Mouse (Mus musculus): Measurements from ENCODE around the gene Tgfb3. TPM values are rescaled to one million over a fixed set of nuclear protein-coding genes. Genes with fewer than 3 reads are reported as not detected.

Tgfb3 gene
- polyA plus RNA-seq, 2 experiments, result 1.2 to 1.3 TPM

GRCm38 (mm10) chr12:86077736-86078135 is 1.1 kb downstream of the Tgfb3 start:
- peaks cover 27% of the 10 kb centered on the region for H3K27me3 ChIP-seq (ENCODE audit: control insufficient read depth, insufficient read depth, low read length)
- H3K36me3 ChIP-seq (replicated peaks; ENCODE audit: control insufficient read depth, insufficient read depth, low read depth), result no peaks in the 10 kb centered on the region
- peak overlapping the region in 1 of 2 experiments; percentile 27; a peak in 1 of 4 replicates for H3K4me3 ChIP-seq (ENCODE audit: insufficient read depth in 1 of 2, low read depth in 2 of 2, low read length in 2 of 2)
- no peak overlapping the region for H3K27ac ChIP-seq
- peak overlapping the region; percentile 80 for H3K4me2 ChIP-seq (ENCODE audit: low read depth)
- DNase-seq (ENCODE audit: low read depth in 3 of 3, low spot score in 3 of 3), result no peak
- no peak for ATAC-seq (ENCODE audit: insufficient read depth)
- WGBS (ENCODE audit: insufficient replicate concordance), result 46% methylated on average over 11 of the region's 11 CpGs
- H3K9me3 ChIP-seq (ENCODE audit: control insufficient read depth, low read length), result no peaks in the 10 kb centered on the region
- TF ChIP-seq EP300 (IDR thresholded peaks at IDR 0.05; ENCODE audit: low read depth), result no peak
- no peak for TF ChIP-seq CTCF (IDR thresholded peaks at IDR 0.05; ENCODE audit: low read depth)
- no peak overlapping the region for H3K9ac ChIP-seq (replicated peaks)
- H3K4me1 ChIP-seq (replicated peaks; ENCODE audit: control insufficient read depth in 2 of 2, insufficient read depth in 2 of 2, low read length in 1 of 2), result no peaks in the 10 kb centered on the region; a peak in 1 of 4 replicates

- no peak for DNase-seq (ENCODE audit: low read depth in 3 of 3, low spot score in 3 of 3)
- Histone ChIP-seq H3K4me1 (replicated peaks; ENCODE audit: control insufficient read depth in 2 of 2, insufficient read depth in 2 of 2, low read length in 1 of 2) (no peaks in the 10 kb centered on the region; a peak in 1 of 4 replicates), H3K36me3 (replicated peaks; ENCODE audit: control insufficient read depth, insufficient read depth, low read depth) (no peaks in the 10 kb centered on the region), H3K27me3 (ENCODE audit: control insufficient read depth, insufficient read depth, low read length) (peaks cover 26% of the 10 kb centered on the region), H3K9ac (replicated peaks) (no peak overlapping the region), H3K27ac (no peak overlapping the region), H3K4me2 (ENCODE audit: low read depth) (no peak overlapping the region), H3K4me3 (ENCODE audit: insufficient read depth in 1 of 2, low read depth in 2 of 2, low read length in 2 of 2) (peak overlapping the region in 1 of 2 experiments; percentile 27; a peak in 1 of 4 replicates), H3K9me3 (ENCODE audit: control insufficient read depth, low read length) (no peaks in the 10 kb centered on the region)
- ATAC-seq (ENCODE audit: insufficient read depth), result no peak
- TF ChIP-seq EP300 (IDR thresholded peaks at IDR 0.05; ENCODE audit: low read depth) (no peak), CTCF (IDR thresholded peaks at IDR 0.05; ENCODE audit: low read depth) (no peak)
- 39% methylated on average over 8 of the region's 8 CpGs for WGBS (ENCODE audit: insufficient replicate concordance)
Measured at GRCm38 (mm10) chr12:86077322-86077721, 1.5 kb downstream of the Tgfb3 start.

DNA sequence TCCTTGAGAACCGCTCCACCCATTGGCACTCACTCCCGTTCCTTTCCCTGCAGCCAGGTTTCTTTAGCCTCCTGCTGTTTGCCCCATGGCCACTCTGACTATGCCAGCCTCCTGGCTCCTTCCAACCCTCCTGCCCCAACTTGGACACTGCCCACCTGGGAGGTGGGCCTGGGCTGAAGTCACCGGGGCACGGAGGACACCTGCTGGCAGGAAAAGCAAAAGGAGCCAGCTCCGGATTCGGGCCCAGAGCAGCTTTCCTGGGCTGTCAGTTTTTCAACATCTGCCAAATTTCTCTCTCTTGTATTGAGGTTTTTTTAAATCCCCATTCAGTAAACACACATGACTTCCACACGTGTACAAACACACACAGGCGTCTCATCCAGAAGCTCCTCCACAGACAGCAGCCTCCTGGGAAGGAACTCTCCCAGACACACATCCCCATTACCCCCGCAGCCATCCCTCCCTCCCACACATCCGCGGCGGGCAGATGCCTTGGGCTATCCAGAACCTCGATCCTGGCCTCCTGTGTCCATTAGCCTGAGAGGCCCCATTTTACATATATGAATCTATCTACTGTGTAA is 2.4 kb downstream of the Tgfb3 start:
- Histone ChIP-seq H3K4me3 (ENCODE audit: insufficient read depth in 1 of 2, low read depth in 2 of 2, low read length in 2 of 2) (no peak overlapping the region), H3K9me3 (ENCODE audit: control insufficient read depth, low read length) (no peaks in the 10 kb centered on the region), H3K4me1 (replicated peaks; ENCODE audit: control insufficient read depth in 2 of 2, insufficient read depth in 2 of 2, low read length in 1 of 2) (no peaks in the 10 kb centered on the region), H3K4me2 (ENCODE audit: low read depth) (no peak overlapping the region), H3K27ac (no peak overlapping the region), H3K36me3 (replicated peaks; ENCODE audit: control insufficient read depth, insufficient read depth, low read depth) (no peaks in the 10 kb centered on the region), H3K9ac (replicated peaks) (no peak overlapping the region), H3K27me3 (ENCODE audit: control insufficient read depth, insufficient read depth, low read length) (peaks cover 24% of the 10 kb centered on the region)
- WGBS (ENCODE audit: insufficient replicate concordance), result 17% methylated on average over 13 of the region's 13 CpGs
- DNase-seq (ENCODE audit: low read depth in 3 of 3, low spot score in 3 of 3), result no peak
- 0 out of 2 replicates have a peak, but pooled peaks have one; percentile 17 for TF ChIP-seq CTCF (IDR thresholded peaks at IDR 0.05; ENCODE audit: low read depth)
- no peak for TF ChIP-seq EP300 (IDR thresholded peaks at IDR 0.05; ENCODE audit: low read depth)
- ATAC-seq (ENCODE audit: insufficient read depth), result no peak

DNA sequence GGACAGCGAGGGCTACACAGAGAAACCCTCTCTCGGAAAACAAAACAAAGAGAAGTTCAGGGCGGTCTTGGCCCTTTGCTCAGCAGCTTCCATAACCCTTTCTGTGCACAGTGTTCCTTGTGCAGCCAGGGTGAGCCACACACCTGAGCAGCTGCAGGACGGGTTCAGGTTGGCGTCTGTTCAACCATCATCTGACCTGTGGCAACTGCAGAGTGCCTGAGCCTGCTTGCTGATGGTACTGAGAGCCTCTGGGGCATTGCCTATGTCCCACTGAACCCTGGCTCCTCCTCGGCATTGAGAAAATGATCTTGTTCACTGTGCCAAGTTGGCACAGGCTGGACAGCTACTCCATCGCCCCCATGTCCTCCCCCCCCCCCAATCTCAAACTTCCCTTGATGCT is 3.5 kb downstream of the Tgfb3 start:
- Histone ChIP-seq H3K36me3 (replicated peaks; ENCODE audit: control insufficient read depth, insufficient read depth, low read depth) (no peaks in the 10 kb centered on the region), H3K27me3 (ENCODE audit: control insufficient read depth, insufficient read depth, low read length) (peaks cover 15% of the 10 kb centered on the region), H3K4me2 (ENCODE audit: low read depth) (no peak overlapping the region), H3K4me3 (ENCODE audit: insufficient read depth in 1 of 2, low read depth in 2 of 2, low read length in 2 of 2) (no peak overlapping the region), H3K27ac (no peak overlapping the region), H3K4me1 (replicated peaks; ENCODE audit: control insufficient read depth in 2 of 2, insufficient read depth in 2 of 2, low read length in 1 of 2) (no peaks in the 10 kb centered on the region), H3K9me3 (ENCODE audit: control insufficient read depth, low read length) (no peaks in the 10 kb centered on the region), H3K9ac (replicated peaks) (no peak overlapping the region)
- whole genome bisulfite sequencing (ENCODE audit: insufficient replicate concordance), result 62% methylated on average over 7 of the region's 7 CpGs
- ATAC-seq (ENCODE audit: insufficient read depth) (no peak), DNase-seq (ENCODE audit: low read depth in 3 of 3, low spot score in 3 of 3) (no peak)
- TF ChIP-seq CTCF (IDR thresholded peaks at IDR 0.05; ENCODE audit: low read depth) (no peak), EP300 (IDR thresholded peaks at IDR 0.05; ENCODE audit: low read depth) (no peak)

DNA sequence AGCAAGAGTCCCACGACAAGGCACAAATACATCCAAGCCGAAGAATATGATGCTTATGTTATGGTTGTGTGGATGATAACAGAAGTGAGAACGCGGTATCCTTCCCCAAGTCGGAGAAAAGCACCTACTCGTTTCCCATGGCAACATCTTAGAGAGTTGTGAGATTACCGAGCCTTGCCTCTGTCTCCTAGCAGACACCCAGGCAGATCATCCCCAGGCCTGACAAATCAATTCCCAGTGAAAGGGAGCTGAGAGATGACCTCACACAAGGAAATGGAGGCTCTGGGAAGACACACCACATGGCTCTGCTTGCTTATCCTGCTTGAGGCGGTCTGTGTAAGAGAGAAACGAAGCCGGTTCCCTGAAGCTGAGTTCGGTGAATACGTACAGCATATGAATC is 4.2 kb downstream of the Tgfb3 start:
- no peak for ATAC-seq (ENCODE audit: insufficient read depth)

More for the DNA sequence above, 4.2 kb downstream of the Tgfb3 start:
- Histone ChIP-seq H3K4me1 (replicated peaks; ENCODE audit: control insufficient read depth in 2 of 2, insufficient read depth in 2 of 2, low read length in 1 of 2) (no peaks in the 10 kb centered on the region), H3K27ac (no peak overlapping the region), H3K9ac (replicated peaks) (no peak overlapping the region), H3K4me3 (ENCODE audit: insufficient read depth in 1 of 2, low read depth in 2 of 2, low read length in 2 of 2) (no peak overlapping the region), H3K4me2 (ENCODE audit: low read depth) (no peak overlapping the region), H3K36me3 (replicated peaks; ENCODE audit: control insufficient read depth, insufficient read depth, low read depth) (no peaks in the 10 kb centered on the region), H3K9me3 (ENCODE audit: control insufficient read depth, low read length) (no peaks in the 10 kb centered on the region), H3K27me3 (ENCODE audit: control insufficient read depth, insufficient read depth, low read length) (peaks cover 15% of the 10 kb centered on the region)
- no peak for DNase-seq (ENCODE audit: low read depth in 3 of 3, low spot score in 3 of 3)
- TF ChIP-seq CTCF (IDR thresholded peaks at IDR 0.05; ENCODE audit: low read depth), result no peak
- 68% methylated on average over 12 of the region's 12 CpGs for WGBS (ENCODE audit: insufficient replicate concordance)
